ENCODE assay signal across 10 mouse cellular contexts in the genomic region with DNA sequence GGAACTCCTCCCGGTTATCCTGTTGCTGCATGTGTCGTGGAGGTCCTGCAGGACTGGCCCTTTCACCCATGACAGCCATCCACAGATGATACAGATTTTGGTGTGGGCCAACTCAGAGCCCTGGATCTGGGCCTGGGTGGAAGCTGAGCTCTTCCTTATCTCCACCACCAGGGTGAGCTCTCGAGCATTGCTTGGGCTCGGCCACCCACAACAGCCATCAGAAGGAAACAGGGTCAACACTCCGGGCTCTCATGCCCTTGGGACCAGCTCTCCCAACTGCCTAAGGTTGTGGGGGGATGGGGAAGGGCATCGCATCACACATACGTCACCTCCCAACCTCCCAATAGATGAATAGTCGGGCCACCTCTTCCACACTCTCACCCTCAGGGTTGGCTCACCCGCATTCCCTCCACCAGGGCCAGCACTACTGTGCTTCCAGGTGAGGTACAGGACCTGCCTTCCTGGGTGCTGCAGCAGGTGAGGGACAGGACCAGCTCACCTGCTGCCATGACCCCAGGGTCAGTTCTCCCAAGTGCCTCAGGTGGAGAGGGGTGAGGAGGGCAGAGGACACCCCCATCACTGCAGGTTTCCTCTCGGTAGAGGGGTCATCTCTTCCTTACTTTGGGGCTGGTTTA. TPM values are rescaled to one million over a fixed set of nuclear protein-coding genes. Genes with fewer than 3 reads are reported as not detected.
DNase-seq lines count a peak whose midpoint lies in the region; ATAC-seq and TF ChIP-seq lines count a peak whose summit lies in the region.
"Had no signal": no experiment of that assay in that cellular context is flagged by ENCODE, and none has a peak within 500 bp of the region (broad histone marks: within the 10 kb centered on the region; RNA-seq: fewer than 3 reads in every experiment).

No protein-coding gene starts in this region.

- no peak overlapping the region for H3K4me3 ChIP-seq in layer of hippocampus, adult 2 months
- no peak overlapping the region for H3K4me3 ChIP-seq in hindbrain, embryonic 14.5 days (replicated peaks; ENCODE audit: low read length)
- H3K4me3 ChIP-seq: liver, embryonic 13.5 days had no signal

- no peak overlapping the region for H3K27ac ChIP-seq in layer of hippocampus, adult 2 months
- H3K27ac ChIP-seq in hindbrain, embryonic 14.5 days = no peak overlapping the region
- H3K27ac ChIP-seq: liver, embryonic 13.5 days had no signal

- no peaks in the 10 kb centered on the region for H3K27me3 ChIP-seq in hindbrain, embryonic 14.5 days (ENCODE audit: control insufficient read depth, insufficient read depth, low read length)
- H3K27me3 ChIP-seq: liver, embryonic 13.5 days had no signal

- ATAC-seq in hindbrain, embryonic 14.5 days (ENCODE audit: low FRiP score) = no peak

- peak; percentile 20 to 37 for DNase-seq in adrenal gland, adult 18-20 months (ENCODE audit: low spot score in 2 of 2)
- no peak for DNase-seq in adrenal gland, adult 8-10 months
- DNase-seq in layer of hippocampus, adult 2 months (ENCODE audit: low spot score in 2 of 2) = no peak
- DNase-seq in layer of hippocampus, postnatal 36 days = no peak
- DNase-seq in embryo, embryonic 11 days = peak; percentile 34
- DNase-seq in mesoderm, embryonic 11.5 days (ENCODE audit: low read depth, low spot score) = peak; percentile 18
- DNase-seq in left cerebral cortex, postnatal 36 days (ENCODE audit: low spot score in 2 of 2) = no peak
- no peak for DNase-seq in hindbrain, embryonic 14.5 days (ENCODE audit: low spot score)
- DNase-seq: liver, embryonic 13.5 days had no signal

- H3K36me3 ChIP-seq in hindbrain, embryonic 14.5 days (replicated peaks; ENCODE audit: control insufficient read depth, insufficient read depth) = no peaks in the 10 kb centered on the region
- H3K36me3 ChIP-seq: liver, embryonic 13.5 days had no signal

- no peak overlapping the region for H3K4me2 ChIP-seq in hindbrain, embryonic 14.5 days (replicated peaks)
- H3K4me2 ChIP-seq: liver, embryonic 13.5 days had no signal

- 74% methylated on average over 10 of the region's 10 CpGs for WGBS in hindbrain, embryonic 14.5 days

- no peaks in the 10 kb centered on the region for H3K4me1 ChIP-seq in hindbrain, embryonic 14.5 days (replicated peaks; ENCODE audit: control insufficient read depth, insufficient read depth, low read length)
- H3K4me1 ChIP-seq: liver, embryonic 13.5 days had no signal

- peak; percentile 81 for TF ChIP-seq CTCF in layer of hippocampus, adult 2 months (conservative IDR thresholded peaks at IDR 0.05)

- intact Hi-C loops in left cerebral cortex, postnatal 36 days (cut with DNase I) = no loop called here

- no peak overlapping the region for H3K9ac ChIP-seq in hindbrain, embryonic 14.5 days
- H3K9ac ChIP-seq: liver, embryonic 13.5 days had no signal

- no peaks in the 10 kb centered on the region for H3K9me3 ChIP-seq in hindbrain, embryonic 14.5 days (ENCODE audit: control insufficient read depth, low read length)
- H3K9me3 ChIP-seq: liver, embryonic 13.5 days had no signal

RNA-seq across cellular contexts. Expression of gene Trim42, which starts 54.2 kb away (rescaled TPM):
- not detected for total RNA-seq in adrenal gland, adult 18-20 months (2021)
- total RNA-seq in adrenal gland, adult 8-10 months (2022) = not detected
- total RNA-seq in layer of hippocampus, adult 2 months (2021) = not detected
- not detected for total RNA-seq in layer of hippocampus, postnatal 36 days (2021)
- not detected for total RNA-seq in left cerebral cortex, postnatal 36 days (2021)
- polyA plus RNA-seq in hindbrain, embryonic 14.5 days (2014; fragmentation: Nextera tagmentation; extraction: Ambion mirVana) = not detected in 2 replicates
- total RNA-seq: heart, postnatal 14 days had no signal
- polyA plus RNA-seq: liver, embryonic 13.5 days had no signal

Comparison
In these comparisons a context has a peak if more than half of its experiments do, and no peak if none do; other contexts are left out.
1. DNase-seq: peak in adrenal gland, adult 18-20 months (2 of 2), embryo, embryonic 11 days (single experiment) and mesoderm, embryonic 11.5 days (single experiment); none in adrenal gland, adult 8-10 months (single experiment), layer of hippocampus, adult 2 months (0 of 2), layer of hippocampus, postnatal 36 days (0 of 2), left cerebral cortex, postnatal 36 days (0 of 2) and hindbrain, embryonic 14.5 days (single experiment).